Mouse (Mus musculus): ENCODE data around the gene Shisal2b.
"Not testable (repeated sequence)": the region's sequence is repeated elsewhere in the genome, so short reads cannot be mapped to it uniquely, and the experiment has no call there.

Gene Shisal2b

DNA sequence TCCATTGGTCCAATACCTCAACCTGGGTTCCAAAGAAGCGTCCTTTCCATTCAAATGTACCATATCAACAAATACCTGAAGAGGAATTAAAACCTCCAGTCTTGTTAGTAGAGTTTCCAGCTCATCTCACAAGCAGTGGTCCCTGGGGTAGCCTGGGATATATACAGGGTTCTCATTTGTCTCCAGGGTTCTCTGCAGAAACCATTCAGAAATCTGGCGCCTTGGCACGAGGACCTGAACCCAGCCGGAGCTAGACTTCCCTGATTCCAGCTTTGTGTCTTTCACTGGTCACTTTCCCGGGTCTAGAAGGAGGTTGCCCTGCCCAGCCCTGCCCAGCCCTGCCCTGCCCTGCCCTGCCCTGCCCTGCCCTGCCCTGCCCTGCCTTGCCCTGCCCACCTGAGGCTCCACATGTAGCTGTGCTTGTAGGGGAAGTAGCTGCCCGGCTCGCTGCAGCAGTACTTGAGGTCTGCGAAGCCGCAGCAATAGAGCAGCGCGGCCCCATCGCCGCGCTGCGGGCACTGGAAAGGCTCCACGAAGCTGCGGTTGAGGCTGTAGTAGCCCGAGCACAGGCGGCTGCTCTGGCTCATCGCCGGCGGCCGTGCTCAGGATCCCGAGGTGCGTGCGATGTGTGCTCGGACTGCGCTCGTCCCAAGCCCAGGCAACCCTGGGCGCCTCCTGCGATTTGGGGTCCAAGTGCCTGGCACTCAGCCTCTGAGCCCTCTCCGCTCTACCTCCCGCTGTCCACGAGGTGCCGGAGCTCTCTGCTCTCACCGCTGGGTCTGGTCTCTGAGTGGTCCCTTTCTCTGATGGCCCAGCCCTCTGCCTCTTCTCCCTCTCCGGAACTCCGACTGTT is at the start of gene Shisal2b:
Shisal2b (minus strand) TSS at position 767 of the 853 bp plus-strand sequence.
- DNase-seq (ENCODE audit: low spot score in 2 of 2) = peak in 1 of 2 experiments; percentile 4

- DNase-seq (ENCODE audit: low spot score in 2 of 2) = not testable (repeated sequence)
Measured at GRCm38 (mm10) chr13:104911626-104912025, 47.9 kb upstream of the Shisal2b start.

- DNase-seq (ENCODE audit: low spot score in 2 of 2) = not testable (repeated sequence)
Measured at GRCm38 (mm10) chr13:104911006-104911405, 47.3 kb upstream of the Shisal2b start.

DNA sequence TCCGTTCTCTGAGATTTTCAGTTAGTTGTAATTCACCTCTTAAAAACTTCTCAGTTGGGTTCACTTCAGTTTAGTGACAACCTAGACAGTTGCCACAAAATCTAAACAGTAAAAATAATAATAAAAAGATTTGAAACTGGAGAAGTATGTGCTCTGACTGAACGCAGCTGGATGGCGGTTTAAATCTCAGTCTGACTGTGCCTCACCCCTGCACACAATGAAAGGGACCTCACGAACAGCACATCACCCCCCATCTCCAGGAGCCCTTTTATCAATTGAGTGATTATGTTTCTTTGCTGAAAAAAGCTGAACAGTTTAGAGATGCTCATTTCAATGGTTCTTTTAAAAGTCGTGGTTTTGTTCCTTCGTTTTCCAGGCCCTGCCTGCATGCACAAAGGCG is 45.0 kb upstream of the Shisal2b start:
- no peak for DNase-seq (ENCODE audit: low spot score in 2 of 2)

- DNase-seq (ENCODE audit: low spot score in 2 of 2) = no peak
Measured at GRCm38 (mm10) chr13:104894771-104895170, 31.1 kb upstream of the Shisal2b start.

DNA sequence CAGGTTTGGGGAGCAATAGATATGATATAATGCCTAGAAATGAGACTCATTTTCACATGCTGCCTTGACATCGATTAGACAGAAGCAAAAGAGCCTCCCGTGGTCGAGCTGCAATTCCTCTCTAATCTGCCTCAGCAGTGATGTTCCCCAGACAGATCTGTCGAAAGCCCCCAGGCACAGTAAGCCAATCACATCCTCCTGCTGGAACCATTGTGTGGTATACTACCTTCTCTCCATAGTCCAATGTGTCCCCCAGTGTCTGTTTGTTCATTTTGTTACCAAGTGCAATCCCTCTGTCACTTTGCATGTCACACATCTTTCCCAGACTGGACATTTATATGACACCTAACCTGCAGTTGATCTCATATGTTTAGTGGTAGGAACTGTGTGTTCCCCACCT is 28.6 kb upstream of the Shisal2b start:
- DNase-seq (ENCODE audit: low spot score in 2 of 2) = no peak

DNA sequence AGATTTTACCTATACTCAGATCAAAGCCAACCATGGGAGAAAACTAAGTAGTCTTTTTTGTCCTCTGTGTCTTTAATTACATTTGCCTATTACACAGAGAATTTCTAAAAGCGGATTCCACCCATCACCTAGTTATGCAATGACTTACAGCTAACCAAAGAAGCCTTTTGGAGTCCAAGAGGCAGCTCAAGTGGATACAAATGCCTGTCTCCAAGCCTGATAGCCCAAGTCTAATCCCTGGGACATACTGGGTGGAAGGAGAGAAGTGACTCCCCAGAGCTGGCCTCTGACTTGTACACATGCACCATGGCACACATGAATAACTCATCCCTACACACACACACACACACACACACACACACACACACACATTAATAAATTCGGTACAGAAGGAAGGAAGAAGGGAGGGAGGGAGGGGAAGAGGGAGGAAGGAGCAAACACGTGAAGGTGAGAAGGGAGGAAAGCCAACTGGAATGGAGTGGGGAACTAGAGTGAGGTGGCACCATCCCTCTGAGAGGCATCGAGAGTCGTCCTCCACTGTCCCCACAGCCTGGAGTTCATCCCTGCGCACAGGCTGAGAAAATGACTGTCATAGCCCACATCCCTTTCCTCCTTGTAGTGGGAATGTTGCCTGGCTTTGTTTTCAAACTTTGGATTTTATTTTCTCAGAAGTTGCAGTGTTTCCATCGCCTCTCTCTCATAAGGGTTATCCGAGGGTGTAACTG is 22.8 kb upstream of the Shisal2b start:
- no peak for DNase-seq (ENCODE audit: low spot score in 2 of 2)

- DNase-seq (ENCODE audit: low spot score in 2 of 2) = no peak
Measured at GRCm38 (mm10) chr13:104883566-104884249, 20.0 kb upstream of the Shisal2b start.

DNA sequence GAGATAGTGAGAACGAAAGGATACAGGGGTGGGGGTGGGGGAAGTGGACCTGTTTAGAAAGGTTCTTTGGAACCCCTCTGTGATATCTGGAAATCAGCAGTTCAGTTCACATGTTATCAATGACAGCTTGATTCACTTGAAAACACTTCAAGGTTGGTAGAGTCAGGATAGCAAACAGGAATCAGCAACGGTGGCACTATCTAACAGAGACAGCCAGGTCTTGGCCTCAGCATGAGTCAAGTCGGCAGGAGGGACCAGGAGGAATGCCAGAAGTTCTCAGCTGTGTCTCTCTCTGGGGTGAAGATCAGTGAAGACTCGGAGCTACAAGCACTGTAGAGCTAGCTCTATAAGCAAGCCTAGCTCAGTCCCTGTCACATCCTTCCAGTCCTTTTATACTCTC is 14.8 kb upstream of the Shisal2b start:
- DNase-seq (ENCODE audit: low spot score in 2 of 2) = no peak

- DNase-seq (ENCODE audit: low spot score in 2 of 2) = no peak
Measured at GRCm38 (mm10) chr13:104869907-104870306, 6.2 kb upstream of the Shisal2b start.

DNA sequence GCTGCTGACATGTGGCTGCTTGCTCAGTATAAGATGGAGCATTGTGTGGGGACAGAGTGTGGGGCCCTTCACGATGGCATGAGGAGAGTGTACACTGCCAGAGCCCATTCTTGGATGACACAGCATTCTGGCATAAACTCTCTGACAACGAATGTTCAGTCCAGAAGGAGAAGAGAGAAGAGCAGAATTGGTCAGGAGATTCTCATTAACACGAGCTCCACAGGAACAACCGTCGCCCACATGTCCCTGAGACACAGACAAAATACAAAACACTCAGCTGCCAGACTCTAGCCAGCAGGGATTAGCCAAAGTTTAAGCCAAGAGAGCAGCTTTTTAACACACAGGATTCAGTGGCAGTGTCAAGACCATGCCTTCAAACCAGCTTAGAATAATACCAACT is 3.0 kb upstream of the Shisal2b start:
- no peak for DNase-seq (ENCODE audit: low spot score in 2 of 2)

DNA sequence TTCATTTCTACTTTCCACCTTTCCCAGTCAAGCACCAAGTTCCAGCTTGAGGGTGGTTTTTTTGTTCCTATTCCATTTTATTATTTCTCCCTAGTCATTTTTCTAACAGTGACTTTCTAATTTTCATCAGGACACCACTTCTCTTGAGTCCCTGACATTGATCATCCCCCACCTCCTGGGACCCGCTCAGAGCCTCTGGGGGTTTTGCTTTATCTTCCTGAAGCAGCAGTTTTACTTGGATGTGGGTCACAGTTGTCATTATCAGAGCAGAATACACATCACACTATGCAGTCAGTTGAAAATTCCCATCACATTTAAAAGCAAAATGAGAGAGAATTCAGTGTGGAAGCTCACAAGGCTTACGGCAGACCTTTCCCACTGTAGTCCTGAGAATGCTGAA is 10.0 kb downstream of the Shisal2b start:
- no peak for DNase-seq (ENCODE audit: low spot score in 2 of 2)

DNA sequence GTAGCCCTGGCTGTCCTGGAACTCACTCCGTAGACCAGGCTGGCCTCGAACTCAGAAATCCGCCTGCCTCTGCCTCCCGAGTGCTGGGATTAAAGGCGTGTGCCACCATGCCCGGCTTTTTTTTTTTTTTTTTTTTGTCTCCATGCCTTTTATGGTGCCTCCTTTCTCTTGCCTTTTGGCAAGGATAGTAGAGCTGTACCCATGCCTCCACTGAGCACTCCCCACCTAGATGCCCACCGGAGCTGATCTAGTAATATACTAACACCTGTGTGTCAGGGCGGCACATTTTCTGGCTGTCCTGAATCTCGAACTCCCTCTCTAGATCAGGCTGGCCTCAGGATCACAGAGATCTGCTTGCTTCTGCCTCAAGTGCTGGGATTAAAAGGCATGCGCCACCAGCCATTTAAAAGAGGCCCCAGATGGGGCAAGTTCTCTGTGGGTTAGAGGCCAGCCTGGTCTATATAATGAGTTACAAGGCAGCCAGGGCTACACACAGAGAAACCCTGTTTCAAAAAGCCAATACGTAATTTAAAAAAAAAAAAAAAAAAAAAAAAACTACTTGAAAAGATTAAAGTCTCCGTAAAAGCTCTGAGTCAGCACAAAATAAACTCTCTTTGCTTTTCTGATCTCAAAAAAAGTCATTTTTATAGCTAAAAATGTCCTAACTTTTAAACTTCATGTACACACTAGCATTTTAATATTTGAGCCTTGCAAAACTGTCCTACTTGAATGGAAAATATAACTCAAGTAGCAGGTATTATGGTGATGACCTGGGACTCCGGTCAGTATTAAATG is 20.2 kb downstream of the Shisal2b start:
- no peak for DNase-seq (ENCODE audit: low spot score in 2 of 2)

- DNase-seq (ENCODE audit: low spot score in 2 of 2) = no peak
Measured at GRCm38 (mm10) chr13:104841937-104842336, 21.8 kb downstream of the Shisal2b start.

DNA sequence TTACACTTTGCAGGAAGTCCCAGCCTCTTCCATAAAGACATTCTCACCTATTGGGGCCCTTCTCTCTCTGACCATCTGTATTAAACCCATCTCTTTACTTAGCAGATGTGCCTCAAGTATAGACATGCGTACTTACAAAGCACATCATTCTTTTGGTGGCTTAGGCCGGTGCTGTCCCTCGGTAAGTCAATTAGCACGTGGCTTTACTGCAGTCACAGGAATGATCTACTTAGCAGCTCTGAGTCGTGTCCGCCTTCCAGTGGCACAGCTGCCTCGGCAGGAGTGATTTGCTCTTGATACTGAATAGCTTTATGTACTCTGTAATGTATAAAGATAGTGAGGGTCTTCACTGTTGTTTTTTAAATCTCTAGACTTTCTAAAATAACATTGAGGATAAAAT is 26.1 kb downstream of the Shisal2b start:
- no peak for DNase-seq (ENCODE audit: low spot score in 2 of 2)

GRCm38 (mm10) chr13:104832811-104833210 is 30.9 kb downstream of the Shisal2b start:
- no peak for DNase-seq (ENCODE audit: low spot score in 2 of 2)

- DNase-seq (ENCODE audit: low spot score in 2 of 2) = no peak
Measured at GRCm38 (mm10) chr13:104825470-104825869, 38.2 kb downstream of the Shisal2b start.

- DNase-seq (ENCODE audit: low spot score in 2 of 2) = no peak
Measured at GRCm38 (mm10) chr13:104822411-104822838, 41.3 kb downstream of the Shisal2b start.

GRCm38 (mm10) chr13:104821908-104822307 is 41.8 kb downstream of the Shisal2b start:
- DNase-seq (ENCODE audit: low spot score in 2 of 2) = no peak

DNA sequence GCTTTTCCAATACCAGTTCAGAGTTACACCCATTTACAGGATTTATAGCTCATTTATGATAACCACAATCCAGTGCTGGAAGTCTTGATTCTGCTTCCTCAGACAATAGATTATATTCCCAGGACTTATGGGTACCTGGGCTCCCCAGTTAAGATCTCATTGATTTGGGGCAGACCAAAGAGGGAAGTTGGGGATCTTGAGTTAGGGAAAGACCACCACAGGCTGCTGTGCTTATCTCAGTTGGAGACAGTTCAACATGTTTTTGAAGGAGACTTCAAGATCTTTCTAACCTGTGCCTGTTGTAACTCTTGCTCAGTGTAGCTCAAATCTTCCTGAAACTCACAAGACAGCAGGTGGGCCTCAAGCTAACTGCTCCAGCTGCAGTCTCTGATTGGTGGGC is 42.5 kb downstream of the Shisal2b start:
- no peak for DNase-seq (ENCODE audit: low spot score in 2 of 2)

- DNase-seq (ENCODE audit: low spot score in 2 of 2) = peak in 1 of 2 experiments; percentile 2
Measured at GRCm38 (mm10) chr13:104817696-104818095, 46.0 kb downstream of the Shisal2b start.
